10 mouse cellular contexts compared by ENCODE assay signal in the genomic region with DNA sequence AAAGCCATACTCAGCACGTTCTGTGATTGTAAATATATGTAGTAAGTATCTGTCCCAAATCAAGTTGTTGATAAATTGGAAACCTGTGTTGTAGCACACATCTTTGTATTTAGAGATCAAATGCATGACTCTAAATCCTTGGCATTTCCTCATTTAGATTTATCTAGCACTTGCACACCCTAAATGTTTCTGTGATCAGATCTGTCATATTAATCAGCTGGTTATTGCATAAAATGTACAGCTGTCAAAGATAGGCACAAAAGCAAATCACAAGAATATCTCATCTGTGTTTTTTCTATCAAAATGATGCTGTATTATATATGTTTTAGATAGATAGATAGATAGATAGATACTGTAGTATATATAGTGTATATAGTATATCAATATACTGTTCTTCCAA.
"Had no signal": no experiment of that assay in that cellular context is flagged by ENCODE, and none has a peak within 500 bp of the region (broad histone marks: within the 10 kb centered on the region; RNA-seq: fewer than 3 reads in every experiment).

No protein-coding gene starts in this region.

- H3K4me2 ChIP-seq: intestine, embryonic 15.5 days; kidney, embryonic 15.5 days; limb, embryonic 12.5 days; lung, embryonic 15.5 days; midbrain, embryonic 13.5 days had no signal

- ATAC-seq: intestine, embryonic 15.5 days; midbrain, embryonic 13.5 days had no signal

- H3K9ac ChIP-seq: intestine, embryonic 15.5 days; kidney, embryonic 15.5 days; limb, embryonic 12.5 days; lung, embryonic 15.5 days; midbrain, embryonic 13.5 days had no signal

- H3K9me3 ChIP-seq: intestine, embryonic 15.5 days; kidney, embryonic 15.5 days; limb, embryonic 12.5 days; lung, embryonic 15.5 days; midbrain, embryonic 13.5 days had no signal

- H3K27ac ChIP-seq: intestine, embryonic 15.5 days; kidney, embryonic 15.5 days; limb, embryonic 12.5 days; lung, embryonic 15.5 days; midbrain, embryonic 13.5 days had no signal

- H3K4me3 ChIP-seq: intestine, embryonic 15.5 days; kidney, embryonic 15.5 days; limb, embryonic 12.5 days; lung, embryonic 15.5 days; midbrain, embryonic 13.5 days had no signal

- H3K36me3 ChIP-seq: intestine, embryonic 15.5 days; kidney, embryonic 15.5 days; limb, embryonic 12.5 days; lung, embryonic 15.5 days; midbrain, embryonic 13.5 days had no signal

- DNase-seq: kidney, adult 2 months; kidney, postnatal 14 days; lung, postnatal 14 days; right cerebral cortex, postnatal 14 days; thymus, postnatal 4 days had no signal

- H3K27me3 ChIP-seq: intestine, embryonic 15.5 days; kidney, embryonic 15.5 days; limb, embryonic 12.5 days; lung, embryonic 15.5 days; midbrain, embryonic 13.5 days had no signal
